ENCODE assay signal across 9 mouse cellular contexts in the genomic region with DNA sequence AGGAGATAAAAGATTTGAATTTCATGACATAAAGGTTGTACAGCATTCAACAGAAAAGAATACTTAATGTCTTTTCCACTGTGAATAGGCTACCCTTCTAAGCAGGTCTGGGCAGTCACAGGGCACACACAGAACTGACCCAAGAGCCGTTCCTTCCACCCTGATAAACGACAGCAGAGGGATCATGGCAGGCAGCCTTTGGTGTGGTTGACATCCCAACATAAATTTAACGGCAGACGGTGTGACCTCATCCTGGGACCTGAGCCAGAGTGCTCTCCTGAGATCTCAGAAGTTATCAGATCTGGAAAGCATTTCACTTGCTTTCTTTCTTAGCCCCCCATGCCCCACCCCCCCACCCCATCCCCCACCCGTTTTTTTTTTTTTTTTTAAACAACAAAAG.
DNase-seq lines count a peak whose midpoint lies in the region; ATAC-seq lines count a peak whose summit lies in the region.
"Had no signal": no experiment of that assay in that cellular context is flagged by ENCODE, and none has a peak within 500 bp of the region (broad histone marks: within the 10 kb centered on the region; RNA-seq: fewer than 3 reads in every experiment).

No protein-coding gene starts in this region.

- H3K9me3 ChIP-seq in hindbrain, embryonic 11.5 days (ENCODE audit: control insufficient read depth, low read length) = no peaks in the 10 kb centered on the region
- no peaks in the 10 kb centered on the region for H3K9me3 ChIP-seq in lung, embryonic 16.5 days (ENCODE audit: control insufficient read depth, low read length)
- H3K9me3 ChIP-seq: embryonic facial prominence, embryonic 12.5 days had no signal

- peak; percentile 28; the same call in 1 of the 2 replicates for ATAC-seq in hindbrain, embryonic 11.5 days (ENCODE audit: low FRiP score)
- peak; percentile 26; the same call in 1 of the 2 replicates for ATAC-seq in lung, embryonic 16.5 days (ENCODE audit: low read depth)

- WGBS in hindbrain, embryonic 11.5 days = 7% methylated on average over 5 of the region's 5 CpGs
- 6% methylated on average over 5 of the region's 5 CpGs for WGBS in lung, embryonic 16.5 days

- H3K9ac ChIP-seq in hindbrain, embryonic 11.5 days (ENCODE audit: low read depth, low read length) = no peak overlapping the region
- H3K9ac ChIP-seq in lung, embryonic 16.5 days (ENCODE audit: low read length) = no peak overlapping the region
- H3K9ac ChIP-seq: embryonic facial prominence, embryonic 12.5 days had no signal

- H3K27ac ChIP-seq in hindbrain, embryonic 11.5 days (ENCODE audit: low read depth, low read length) = 0 out of 2 replicates have a peak overlapping the region, but pooled peaks have one; percentile 25
- H3K27ac ChIP-seq in lung, embryonic 16.5 days (ENCODE audit: low read length) = no peak overlapping the region

- no peaks in the 10 kb centered on the region for H3K36me3 ChIP-seq in hindbrain, embryonic 11.5 days (ENCODE audit: control insufficient read depth, insufficient read depth, low read length)
- H3K36me3 ChIP-seq in lung, embryonic 16.5 days (ENCODE audit: control insufficient read depth, insufficient read depth, low read length) = no peaks in the 10 kb centered on the region

- intact Hi-C loops in gastrocnemius, postnatal 36 days (cut with DNase I) = no loop called here

- no peak overlapping the region for H3K4me2 ChIP-seq in hindbrain, embryonic 11.5 days (replicated peaks; ENCODE audit: low read depth, low read length)
- H3K4me2 ChIP-seq in lung, embryonic 16.5 days (ENCODE audit: low read depth, low read length) = no peak overlapping the region
- H3K4me2 ChIP-seq: embryonic facial prominence, embryonic 12.5 days had no signal

- H3K4me3 ChIP-seq in hindbrain, embryonic 11.5 days (ENCODE audit: low read depth, low read length) = no peak overlapping the region
- no peak overlapping the region for H3K4me3 ChIP-seq in lung, embryonic 16.5 days (ENCODE audit: low read length)
- H3K4me3 ChIP-seq: embryonic facial prominence, embryonic 12.5 days had no signal

- peak; percentile 7 for DNase-seq in gastrocnemius, adult 18-20 months (ENCODE audit: low spot score)
- no peak for DNase-seq in gastrocnemius, postnatal 36 days
- DNase-seq in adrenal gland, postnatal 36 days = peak; percentile 54 to 74
- peak; percentile 25 for DNase-seq in hindbrain, embryonic 11.5 days (ENCODE audit: low spot score)
- no peak for DNase-seq in right cerebral cortex, postnatal 10 days (ENCODE audit: low spot score in 2 of 2)
- no peak for DNase-seq in urinary bladder, adult 18-20 months (ENCODE audit: low spot score in 2 of 2)
- DNase-seq in right cerebral cortex, adult 18-20 months = no peak

- H3K27me3 ChIP-seq in hindbrain, embryonic 11.5 days (ENCODE audit: control insufficient read depth, insufficient read depth, low read length) = no peaks in the 10 kb centered on the region
- no peaks in the 10 kb centered on the region for H3K27me3 ChIP-seq in lung, embryonic 16.5 days (ENCODE audit: control insufficient read depth, insufficient read depth, low read depth, low read length)
- H3K27me3 ChIP-seq: embryonic facial prominence, embryonic 12.5 days had no signal

- peaks cover 7% of the 10 kb centered on the region; the same call in 1 of the 2 replicates for H3K4me1 ChIP-seq in hindbrain, embryonic 11.5 days (replicated peaks; ENCODE audit: control insufficient read depth, insufficient read depth, low read length)
- peaks cover 17% of the 10 kb centered on the region for H3K4me1 ChIP-seq in lung, embryonic 16.5 days (replicated peaks; ENCODE audit: control insufficient read depth, insufficient read depth, low read length)

Comparison
In these comparisons a context has a peak if more than half of its experiments do, and no peak if none do; other contexts are left out.
1. DNase-seq: peak in gastrocnemius, adult 18-20 months (single experiment), adrenal gland, postnatal 36 days (2 of 2) and hindbrain, embryonic 11.5 days (single experiment); none in gastrocnemius, postnatal 36 days (0 of 2), right cerebral cortex, postnatal 10 days (0 of 2), urinary bladder, adult 18-20 months (0 of 2) and right cerebral cortex, adult 18-20 months (single experiment).